Mouse (Mus musculus) lung, adult 2 months (tissue): ENCODE data around the gene Kdm5a.

Source experiments
- CTCF ChIP-seq: fragments of 200-500 bp; IDR thresholded peaks from 2 replicates; pipeline ENCODE4 v1.5.1; 2011; ENCODE audit warnings: mild to moderate bottlenecking, low read length, control low read depth; ENCODE audit not compliant: insufficient read depth
- POLR2A ChIP-seq: fragments of 200-500 bp; IDR thresholded peaks from 2 replicates; pipeline ENCODE4 v1.6.1; 2011; ENCODE audit warnings: low read depth, mild to moderate bottlenecking, control low read depth, low read length, borderline replicate concordance; ENCODE audit errors: extremely low read depth

- no peak for TF ChIP-seq CTCF
- no peak for TF ChIP-seq POLR2A
Observed at GRCm38 (mm10) chr6:120465393-120465792, 101.5 kb downstream of the Kdm5a start.
